Mouse (Mus musculus): ENCODE measurements at regions not wholly inside any gene's neighbourhood (a gene's known extent, or its start where the extent isn't known, plus 50 kb on each side); places are given as distances from the start of the nearest gene placed in this dataset.

GRCm38 (mm10) chr14:100375218-100375983, 90.9 kb upstream of the Klf12 start:
- Histone ChIP-seq H3K4me3 (ENCODE audit: low read depth, low read length) (no peak overlapping the region), H3K9ac (replicated peaks; ENCODE audit: low read depth) (no peak overlapping the region), H3K27ac (ENCODE audit: low read length) (no peak overlapping the region), H3K4me1 (ENCODE audit: insufficient read depth, low read depth, low read length) (no peaks in the 10 kb centered on the region), H3K9me3 (ENCODE audit: low read length) (no peaks in the 10 kb centered on the region), H3K36me3 (ENCODE audit: insufficient read depth, low read length) (no peaks in the 10 kb centered on the region), H3K27me3 (replicated peaks; ENCODE audit: insufficient read depth, low read length) (no peaks in the 10 kb centered on the region), H3K4me2 (replicated peaks; ENCODE audit: low read depth, low read length) (no peak overlapping the region)
- DNase-seq (ENCODE audit: low spot score) (no peak), ATAC-seq (no peak)
- TF ChIP-seq EP300 (IDR thresholded peaks at IDR 0.05) (no peak), CTCF (IDR thresholded peaks at IDR 0.05) (no peak)
- WGBS: 42% methylated on average over 8 of the region's 8 CpGs

GRCm38 (mm10) chr14:100374494-100375217, 90.2 kb upstream of the Klf12 start:
- ATAC-seq: no peak
- WGBS: 76% methylated on average over 18 of the region's 18 CpGs
- DNase-seq (ENCODE audit: low spot score): no peak

GRCm38 (mm10) chr14:100366234-100366864, 81.9 kb upstream of the Klf12 start:
- Histone ChIP-seq H3K27ac (ENCODE audit: low read length) (no peak overlapping the region), H3K27me3 (replicated peaks; ENCODE audit: insufficient read depth, low read length) (no peaks in the 10 kb centered on the region), H3K4me2 (replicated peaks; ENCODE audit: low read depth, low read length) (no peak overlapping the region), H3K9me3 (ENCODE audit: low read length) (no peaks in the 10 kb centered on the region), H3K9ac (replicated peaks; ENCODE audit: low read depth) (no peak overlapping the region), H3K4me3 (ENCODE audit: low read depth, low read length) (no peak overlapping the region), H3K36me3 (ENCODE audit: insufficient read depth, low read length) (no peaks in the 10 kb centered on the region), H3K4me1 (ENCODE audit: insufficient read depth, low read depth, low read length) (no peaks in the 10 kb centered on the region)
- WGBS: 41% methylated on average over 5 of the region's 5 CpGs
- TF ChIP-seq EP300 (IDR thresholded peaks at IDR 0.05) (no peak), CTCF (IDR thresholded peaks at IDR 0.05) (no peak)
- ATAC-seq: no peak
- no peak for DNase-seq (ENCODE audit: low spot score)

More at GRCm38 (mm10) chr14:100374494-100375217, 90.2 kb upstream of the Klf12 start:
- Histone ChIP-seq H3K27ac (ENCODE audit: low read length) (no peak overlapping the region), H3K9ac (replicated peaks; ENCODE audit: low read depth) (no peak overlapping the region), H3K36me3 (ENCODE audit: insufficient read depth, low read length) (no peaks in the 10 kb centered on the region), H3K27me3 (replicated peaks; ENCODE audit: insufficient read depth, low read length) (no peaks in the 10 kb centered on the region), H3K4me2 (replicated peaks; ENCODE audit: low read depth, low read length) (no peak overlapping the region), H3K4me1 (ENCODE audit: insufficient read depth, low read depth, low read length) (no peaks in the 10 kb centered on the region), H3K9me3 (ENCODE audit: low read length) (no peaks in the 10 kb centered on the region), H3K4me3 (ENCODE audit: low read depth, low read length) (no peak overlapping the region)
- TF ChIP-seq EP300 (IDR thresholded peaks at IDR 0.05) (no peak), CTCF (IDR thresholded peaks at IDR 0.05) (no peak)

GRCm38 (mm10) chr14:100362786-100363185, 78.3 kb upstream of the Klf12 start:
- Histone ChIP-seq H3K4me1 (ENCODE audit: insufficient read depth, low read depth, low read length) (no peaks in the 10 kb centered on the region), H3K27ac (ENCODE audit: low read length) (no peak overlapping the region), H3K4me3 (ENCODE audit: low read depth, low read length) (no peak overlapping the region), H3K9ac (replicated peaks; ENCODE audit: low read depth) (no peak overlapping the region), H3K9me3 (ENCODE audit: low read length) (no peaks in the 10 kb centered on the region), H3K27me3 (replicated peaks; ENCODE audit: insufficient read depth, low read length) (no peaks in the 10 kb centered on the region), H3K4me2 (replicated peaks; ENCODE audit: low read depth, low read length) (no peak overlapping the region), H3K36me3 (ENCODE audit: insufficient read depth, low read length) (no peaks in the 10 kb centered on the region)
- no peak for TF ChIP-seq EP300 (IDR thresholded peaks at IDR 0.05)
- TF ChIP-seq CTCF (IDR thresholded peaks at IDR 0.05): no peak
- no peak for ATAC-seq
- 18% methylated on average over 3 of the region's 3 CpGs for WGBS
- DNase-seq (ENCODE audit: low spot score): no peak

- Histone ChIP-seq H3K4me1 (ENCODE audit: insufficient read depth, low read depth, low read length) (no peaks in the 10 kb centered on the region), H3K27ac (ENCODE audit: low read length) (no peak overlapping the region), H3K9ac (replicated peaks; ENCODE audit: low read depth) (no peak overlapping the region), H3K36me3 (ENCODE audit: insufficient read depth, low read length) (no peaks in the 10 kb centered on the region), H3K4me3 (ENCODE audit: low read depth, low read length) (no peak overlapping the region), H3K4me2 (replicated peaks; ENCODE audit: low read depth, low read length) (no peak overlapping the region), H3K27me3 (replicated peaks; ENCODE audit: insufficient read depth, low read length) (no peaks in the 10 kb centered on the region), H3K9me3 (ENCODE audit: low read length) (no peaks in the 10 kb centered on the region)
- ATAC-seq (no peak), DNase-seq (ENCODE audit: low spot score) (no peak)
- TF ChIP-seq CTCF (IDR thresholded peaks at IDR 0.05): no peak
- no peak for TF ChIP-seq EP300 (IDR thresholded peaks at IDR 0.05)
- 83% methylated on average over 1 of the region's 1 CpGs for WGBS
These were observed 77.0 kb upstream of the Klf12 start for GRCm38 (mm10) chr14:100361346-100362029.

- Histone ChIP-seq H3K4me3 (ENCODE audit: low read depth, low read length) (no peak overlapping the region), H3K27ac (ENCODE audit: low read length) (no peak overlapping the region), H3K27me3 (replicated peaks; ENCODE audit: insufficient read depth, low read length) (no peaks in the 10 kb centered on the region), H3K36me3 (ENCODE audit: insufficient read depth, low read length) (no peaks in the 10 kb centered on the region), H3K4me1 (ENCODE audit: insufficient read depth, low read depth, low read length) (no peaks in the 10 kb centered on the region), H3K9me3 (ENCODE audit: low read length) (no peaks in the 10 kb centered on the region), H3K4me2 (replicated peaks; ENCODE audit: low read depth, low read length) (no peak overlapping the region), H3K9ac (replicated peaks; ENCODE audit: low read depth) (no peak overlapping the region)
- no peak for ATAC-seq
- TF ChIP-seq EP300 (IDR thresholded peaks at IDR 0.05): no peak
- DNase-seq (ENCODE audit: low spot score): no peak
- 70% methylated on average over 3 of the region's 3 CpGs for WGBS
These were observed 75.4 kb upstream of the Klf12 start for GRCm38 (mm10) chr14:100359881-100360280.

Data from lung, postnatal 0 days (tissue).